Mouse (Mus musculus) embryonic facial prominence, embryonic 14.5 days (tissue): ENCODE results near the gene Kcnj15. TPM values are rescaled to one million over a fixed set of nuclear protein-coding genes. Genes with fewer than 3 reads are reported as not detected.
A peak's percentile ranks its signal among the peaks of the same experiment; 100 is the strongest.

Experiments used
- ATAC-seq: fragments of 200-750 bp; cut with Nextera tagmentation; 2 replicates; pipeline ENCODE4 v1.8.0; 2017; ENCODE audit warnings: low read depth, moderate number of reproducible peaks, moderate TSS enrichment
- DNase-seq: peaks from one replicate; pipeline ENCODE4 v3.0.0-alpha.2; 2015; ENCODE audit warnings: low spot score
- H3K27ac ChIP-seq: fragments of 300-500 bp; sonication (generic); replicated peaks from 2 replicates; pipeline ENCODE4 v1.5.1; 2014; ENCODE audit warnings: low read depth, mild to moderate bottlenecking, low read length, moderate library complexity
- H3K27me3 ChIP-seq: fragments of 300-500 bp; sonication (generic); replicated peaks from 2 replicates; pipeline ENCODE4 v1.6.1; 2014; ENCODE audit warnings: low read length; ENCODE audit not compliant: control insufficient read depth, insufficient read depth
- H3K36me3 ChIP-seq: fragments of 300-500 bp; sonication (generic); 2 replicates; pipeline ENCODE4 v1.6.1; 2014; ENCODE audit warnings: low read length, mixed read lengths; ENCODE audit not compliant: control insufficient read depth, insufficient read depth
- H3K4me1 ChIP-seq: fragments of 300-500 bp; sonication (generic); 2 replicates; pipeline ENCODE4 v1.6.1; 2014; ENCODE audit warnings: antibody characterized with exemption, low read length; ENCODE audit not compliant: control insufficient read depth, insufficient read depth
- H3K4me2 ChIP-seq: fragments of 300-500 bp; sonication (generic); 2 replicates; pipeline ENCODE4 v1.6.1; 2014; ENCODE audit warnings: low read depth, mild to moderate bottlenecking, low read length, moderate library complexity, mixed read lengths
- H3K4me3 ChIP-seq: fragments of 300-500 bp; sonication (generic); 2 replicates; pipeline ENCODE4 v1.5.1; 2014; ENCODE audit warnings: low read depth, mild to moderate bottlenecking, low read length
- H3K9ac ChIP-seq: fragments of 300-500 bp; sonication (generic); 2 replicates; pipeline ENCODE4 v1.6.1; 2014; ENCODE audit warnings: low read depth, mild to moderate bottlenecking, low read length, moderate library complexity, mixed read lengths
- H3K9me3 ChIP-seq: fragments of 300-500 bp; sonication (generic); 2 replicates; pipeline ENCODE4 v1.6.1; 2016; ENCODE audit warnings: low read length; ENCODE audit not compliant: control insufficient read depth
- WGBS: fragments of 180-500 bp; shearing (Covaris S2); extraction: QIAGEN DNeasy Blood & Tissue Kit; methylation state at CpG from one replicate; pipeline ENCODE4 v1.1.7; 2014; 5-methylcytosine and 5-hydroxymethylcytosine counted together
- polyA plus RNA-seq: library from polyadenylated mRNA; unstranded; fragments of >200 nt; fragmentation: Nextera tagmentation; extraction: Ambion mirVana; gene quantifications from 2 replicates; pipeline ENCODE4 v1.2.1, GENCODE M21; 2014

The Kcnj15 gene
- polyA plus RNA-seq, 1 experiment from 2014 or later, result 2.4 TPM

GRCm38 (mm10) chr16:95240688-95241087, 16.7 kb upstream of the Kcnj15 start:
- no peak for ATAC-seq
- H3K27ac ChIP-seq, result peak overlapping the region; percentile 33; the same call in 1 of the 2 replicates
- 49% methylated on average over 5 of the region's 5 CpGs for WGBS

GRCm38 (mm10) chr16:95241581-95241980, 15.8 kb upstream of the Kcnj15 start:
- DNase-seq (peak; percentile 81), ATAC-seq (peak; percentile 30; the same call in 1 of the 2 replicates)
- Histone ChIP-seq H3K27me3 (no peaks in the 10 kb centered on the region), H3K4me3 (no peak overlapping the region), H3K9me3 (no peaks in the 10 kb centered on the region), H3K4me2 (no peak overlapping the region), H3K27ac (peak overlapping the region; percentile 33; the same call in 1 of the 2 replicates), H3K9ac (no peak overlapping the region), H3K4me1 (peaks cover 5% of the 10 kb centered on the region; the same call in 1 of the 2 replicates), H3K36me3 (no peaks in the 10 kb centered on the region)
- WGBS, result 49% methylated on average over 4 of the region's 4 CpGs

More at GRCm38 (mm10) chr16:95240688-95241087, 16.7 kb upstream of the Kcnj15 start:
- peaks cover 5% of the 10 kb centered on the region; the same call in 1 of the 2 replicates for H3K4me1 ChIP-seq
- peak; percentile 18 for DNase-seq
- no peaks in the 10 kb centered on the region for H3K9me3 ChIP-seq
- no peak overlapping the region for H3K4me3 ChIP-seq
- no peak overlapping the region for H3K9ac ChIP-seq
- no peaks in the 10 kb centered on the region for H3K36me3 ChIP-seq
- H3K27me3 ChIP-seq, result no peaks in the 10 kb centered on the region
- no peak overlapping the region for H3K4me2 ChIP-seq

GRCm38 (mm10) chr16:95242114-95242513, 15.2 kb upstream of the Kcnj15 start:
- Histone ChIP-seq H3K4me2 (no peak overlapping the region), H3K4me1 (peaks cover 5% of the 10 kb centered on the region; the same call in 1 of the 2 replicates), H3K36me3 (no peaks in the 10 kb centered on the region), H3K27ac (peak overlapping the region; percentile 11; the same call in 1 of the 2 replicates), H3K9ac (no peak overlapping the region), H3K4me3 (no peak overlapping the region), H3K9me3 (no peaks in the 10 kb centered on the region), H3K27me3 (no peaks in the 10 kb centered on the region)
- DNase-seq (no peak), ATAC-seq (no peak)
- WGBS, result 79% methylated on average over 4 of the region's 4 CpGs

GRCm38 (mm10) chr16:95243401-95243800, 14.0 kb upstream of the Kcnj15 start:
- ATAC-seq, result no peak
- no peak for DNase-seq
- WGBS, result 77% methylated on average over 1 of the region's 1 CpGs
- Histone ChIP-seq H3K4me3 (no peak overlapping the region), H3K4me2 (no peak overlapping the region), H3K4me1 (peaks cover 5% of the 10 kb centered on the region; the same call in 1 of the 2 replicates), H3K27ac (no peak overlapping the region), H3K9me3 (no peaks in the 10 kb centered on the region), H3K9ac (no peak overlapping the region), H3K27me3 (no peaks in the 10 kb centered on the region), H3K36me3 (no peaks in the 10 kb centered on the region)

- ATAC-seq (no peak), DNase-seq (peak; percentile 46)
- Histone ChIP-seq H3K27me3 (no peaks in the 10 kb centered on the region), H3K36me3 (no peaks in the 10 kb centered on the region), H3K9me3 (no peaks in the 10 kb centered on the region), H3K9ac (no peak overlapping the region), H3K4me2 (no peak overlapping the region), H3K27ac (no peak overlapping the region), H3K4me3 (no peak overlapping the region), H3K4me1 (peaks cover 5% of the 10 kb centered on the region; the same call in 1 of the 2 replicates)
- 87% methylated on average over 12 of the region's 12 CpGs for WGBS
These were observed 12.6 kb upstream of the Kcnj15 start for GRCm38 (mm10) chr16:95244626-95245303.

DNA sequence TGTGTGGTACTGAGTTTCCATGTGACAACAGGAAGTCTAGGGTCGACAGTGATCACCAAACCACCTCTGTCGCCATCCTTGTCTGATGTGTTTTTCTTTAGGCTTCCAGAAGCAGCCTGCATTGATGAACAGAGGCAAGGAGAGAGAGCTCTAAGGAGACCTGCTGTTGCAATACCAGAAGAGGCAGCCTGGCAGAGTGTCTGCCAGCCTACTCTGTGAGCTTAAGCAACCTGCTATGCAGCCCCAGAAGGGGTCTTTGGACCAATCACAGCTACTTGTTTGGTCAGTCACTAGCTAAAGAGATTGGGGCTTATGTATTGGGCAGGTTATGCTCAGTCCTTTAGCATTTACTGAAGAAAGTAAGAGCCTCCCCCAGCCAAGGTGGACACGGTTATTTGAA, 11.9 kb upstream of the Kcnj15 start:
- no peak overlapping the region for H3K9ac ChIP-seq
- H3K4me2 ChIP-seq, result no peak overlapping the region
- no peak for DNase-seq
- H3K4me1 ChIP-seq, result peaks cover 5% of the 10 kb centered on the region; the same call in 1 of the 2 replicates
- no peaks in the 10 kb centered on the region for H3K27me3 ChIP-seq
- no peaks in the 10 kb centered on the region for H3K9me3 ChIP-seq
- H3K27ac ChIP-seq, result no peak overlapping the region
- 58% methylated on average over 3 of the region's 3 CpGs for WGBS
- H3K36me3 ChIP-seq, result no peaks in the 10 kb centered on the region
- no peak overlapping the region for H3K4me3 ChIP-seq
- ATAC-seq, result no peak

GRCm38 (mm10) chr16:95248646-95249045, 8.7 kb upstream of the Kcnj15 start:
- 61% methylated on average over 5 of the region's 5 CpGs for WGBS
- Histone ChIP-seq H3K9me3 (no peaks in the 10 kb centered on the region), H3K27ac (no peak overlapping the region)

DNA sequence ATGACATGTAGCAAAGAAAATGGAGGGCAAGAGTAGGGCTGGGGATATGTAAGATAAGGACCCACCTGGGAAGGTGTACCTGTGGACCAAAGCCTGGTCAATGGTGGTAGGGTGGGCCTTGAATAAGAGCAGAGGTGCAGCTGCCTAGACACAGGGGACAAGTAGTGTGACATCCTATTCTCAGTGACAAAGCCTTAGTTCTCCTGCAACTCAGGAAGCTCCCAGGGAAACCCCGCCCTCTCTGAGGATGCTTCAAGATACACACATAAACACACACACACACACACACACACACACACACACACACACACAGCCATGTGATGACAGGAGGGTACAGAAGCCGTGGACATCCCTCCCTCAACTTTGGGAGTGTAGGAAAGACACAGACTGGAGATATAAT, 710 bp upstream of the Kcnj15 start:
- Histone ChIP-seq H3K9me3 (no peaks in the 10 kb centered on the region), H3K4me1 (peaks cover 13% of the 10 kb centered on the region), H3K36me3 (no peaks in the 10 kb centered on the region), H3K4me2 (no peak overlapping the region), H3K27ac (no peak overlapping the region), H3K27me3 (no peaks in the 10 kb centered on the region), H3K9ac (no peak overlapping the region), H3K4me3 (no peak overlapping the region)
- 63% methylated on average over 2 of the region's 2 CpGs for WGBS
- ATAC-seq (no peak), DNase-seq (no peak)

More at GRCm38 (mm10) chr16:95248646-95249045, 8.7 kb upstream of the Kcnj15 start:
- no peak for ATAC-seq
- Histone ChIP-seq H3K4me2 (no peak overlapping the region), H3K4me3 (no peak overlapping the region), H3K27me3 (no peaks in the 10 kb centered on the region), H3K9ac (no peak overlapping the region), H3K36me3 (no peaks in the 10 kb centered on the region), H3K4me1 (no peaks in the 10 kb centered on the region)
- no peak for DNase-seq
